Mouse (Mus musculus): ENCODE results near the gene Kifc3. TPM values are rescaled to one million over a fixed set of nuclear protein-coding genes. Genes with fewer than 3 reads are reported as not detected.

Kifc3 gene
- polyA plus RNA-seq, 1 experiment from 2014 or later = 22.0 TPM

GRCm38 (mm10) chr8:95185891-95186513 is 16.6 kb downstream of the Kifc3 start:
- DNase-seq (ENCODE audit: low spot score) (no peak), ATAC-seq (ENCODE audit: low FRiP score) (no peak)
- H3K4me3 ChIP-seq (replicated peaks; ENCODE audit: low read length) = no peak overlapping the region
- H3K9ac ChIP-seq = no peak overlapping the region
- no peak overlapping the region for H3K27ac ChIP-seq
- H3K36me3 ChIP-seq (replicated peaks; ENCODE audit: control insufficient read depth, insufficient read depth) = no peaks in the 10 kb centered on the region
- no peaks in the 10 kb centered on the region for H3K27me3 ChIP-seq (ENCODE audit: control insufficient read depth, insufficient read depth, low read length)
- H3K9me3 ChIP-seq (ENCODE audit: control insufficient read depth, low read length) = no peaks in the 10 kb centered on the region
- no peaks in the 10 kb centered on the region for H3K4me1 ChIP-seq (replicated peaks; ENCODE audit: control insufficient read depth, insufficient read depth, low read length)
- WGBS = 81% methylated on average over 7 of the region's 7 CpGs
- no peak overlapping the region for H3K4me2 ChIP-seq (replicated peaks)

- Histone ChIP-seq H3K36me3 (replicated peaks; ENCODE audit: control insufficient read depth, insufficient read depth) (no peaks in the 10 kb centered on the region), H3K9ac (no peak overlapping the region), H3K27ac (no peak overlapping the region), H3K4me2 (replicated peaks) (no peak overlapping the region), H3K27me3 (ENCODE audit: control insufficient read depth, insufficient read depth, low read length) (no peaks in the 10 kb centered on the region), H3K4me1 (replicated peaks; ENCODE audit: control insufficient read depth, insufficient read depth, low read length) (no peaks in the 10 kb centered on the region), H3K9me3 (ENCODE audit: control insufficient read depth, low read length) (no peaks in the 10 kb centered on the region), H3K4me3 (replicated peaks; ENCODE audit: low read length) (no peak overlapping the region)
- DNase-seq (ENCODE audit: low spot score) (no peak), ATAC-seq (ENCODE audit: low FRiP score) (no peak)
- 45% methylated on average over 10 of the region's 10 CpGs for WGBS
Measured at GRCm38 (mm10) chr8:95185104-95185503, 17.5 kb downstream of the Kifc3 start.

- whole genome bisulfite sequencing = 81% methylated on average over 12 of the region's 12 CpGs
- no peak overlapping the region for H3K9ac ChIP-seq
Measured at GRCm38 (mm10) chr8:95184171-95184570, 18.4 kb downstream of the Kifc3 start.

GRCm38 (mm10) chr8:95181850-95182249 is 20.8 kb downstream of the Kifc3 start:
- Histone ChIP-seq H3K9me3 (ENCODE audit: control insufficient read depth, low read length) (no peaks in the 10 kb centered on the region), H3K4me2 (replicated peaks) (no peak overlapping the region), H3K9ac (no peak overlapping the region), H3K4me3 (replicated peaks; ENCODE audit: low read length) (no peak overlapping the region), H3K4me1 (replicated peaks; ENCODE audit: control insufficient read depth, insufficient read depth, low read length) (no peaks in the 10 kb centered on the region), H3K27ac (no peak overlapping the region), H3K36me3 (replicated peaks; ENCODE audit: control insufficient read depth, insufficient read depth) (no peaks in the 10 kb centered on the region), H3K27me3 (ENCODE audit: control insufficient read depth, insufficient read depth, low read length) (no peaks in the 10 kb centered on the region)
- WGBS = 69% methylated on average over 7 of the region's 7 CpGs
- no peak for DNase-seq (ENCODE audit: low spot score)
- no peak for ATAC-seq (ENCODE audit: low FRiP score)

More at GRCm38 (mm10) chr8:95184171-95184570, 18.4 kb downstream of the Kifc3 start:
- Histone ChIP-seq H3K27ac (no peak overlapping the region), H3K36me3 (replicated peaks; ENCODE audit: control insufficient read depth, insufficient read depth) (no peaks in the 10 kb centered on the region), H3K4me3 (replicated peaks; ENCODE audit: low read length) (no peak overlapping the region), H3K9me3 (ENCODE audit: control insufficient read depth, low read length) (no peaks in the 10 kb centered on the region), H3K27me3 (ENCODE audit: control insufficient read depth, insufficient read depth, low read length) (no peaks in the 10 kb centered on the region), H3K4me1 (replicated peaks; ENCODE audit: control insufficient read depth, insufficient read depth, low read length) (no peaks in the 10 kb centered on the region), H3K4me2 (replicated peaks) (no peak overlapping the region)
- DNase-seq (ENCODE audit: low spot score) (no peak), ATAC-seq (ENCODE audit: low FRiP score) (no peak)

- Histone ChIP-seq H3K4me3 (replicated peaks; ENCODE audit: low read length) (no peak overlapping the region), H3K4me1 (replicated peaks; ENCODE audit: control insufficient read depth, insufficient read depth, low read length) (peaks cover 17% of the 10 kb centered on the region), H3K27ac (0 out of 2 replicates have a peak overlapping the region, but pooled peaks have one; percentile 5), H3K9ac (no peak overlapping the region), H3K4me2 (replicated peaks) (no peak overlapping the region), H3K27me3 (ENCODE audit: control insufficient read depth, insufficient read depth, low read length) (no peaks in the 10 kb centered on the region), H3K9me3 (ENCODE audit: control insufficient read depth, low read length) (no peaks in the 10 kb centered on the region), H3K36me3 (replicated peaks; ENCODE audit: control insufficient read depth, insufficient read depth) (no peaks in the 10 kb centered on the region)
- 66% methylated on average over 4 of the region's 4 CpGs for WGBS
- DNase-seq (ENCODE audit: low spot score) (no peak), ATAC-seq (ENCODE audit: low FRiP score) (no peak)
Measured at GRCm38 (mm10) chr8:95178191-95178590, 24.4 kb downstream of the Kifc3 start.

- Histone ChIP-seq H3K4me1 (replicated peaks; ENCODE audit: control insufficient read depth, insufficient read depth, low read length) (peaks cover 17% of the 10 kb centered on the region), H3K27me3 (ENCODE audit: control insufficient read depth, insufficient read depth, low read length) (no peaks in the 10 kb centered on the region), H3K4me2 (replicated peaks) (no peak overlapping the region), H3K9me3 (ENCODE audit: control insufficient read depth, low read length) (no peaks in the 10 kb centered on the region), H3K27ac (peak overlapping the region; percentile 94), H3K9ac (no peak overlapping the region), H3K36me3 (replicated peaks; ENCODE audit: control insufficient read depth, insufficient read depth) (no peaks in the 10 kb centered on the region), H3K4me3 (replicated peaks; ENCODE audit: low read length) (no peak overlapping the region)
- no peak for ATAC-seq (ENCODE audit: low FRiP score)
- 93% methylated on average over 6 of the region's 6 CpGs for WGBS
- DNase-seq (ENCODE audit: low spot score) = no peak
Measured at GRCm38 (mm10) chr8:95176985-95177384, 25.6 kb downstream of the Kifc3 start.

GRCm38 (mm10) chr8:95175808-95176207 is 26.8 kb downstream of the Kifc3 start:
- peak overlapping the region; percentile 50; the same call in 1 of the 2 replicates for H3K9ac ChIP-seq
- peak overlapping the region; percentile 94 for H3K27ac ChIP-seq
- 18% methylated on average over 18 of the region's 18 CpGs for WGBS
- H3K27me3 ChIP-seq (ENCODE audit: control insufficient read depth, insufficient read depth, low read length) = no peaks in the 10 kb centered on the region
- DNase-seq (ENCODE audit: low spot score) (peak; percentile 77), ATAC-seq (ENCODE audit: low FRiP score) (peak; percentile 91)
- no peaks in the 10 kb centered on the region for H3K9me3 ChIP-seq (ENCODE audit: control insufficient read depth, low read length)
- peaks cover 17% of the 10 kb centered on the region for H3K4me1 ChIP-seq (replicated peaks; ENCODE audit: control insufficient read depth, insufficient read depth, low read length)
- H3K4me3 ChIP-seq (replicated peaks; ENCODE audit: low read length) = no peak overlapping the region
- no peaks in the 10 kb centered on the region for H3K36me3 ChIP-seq (replicated peaks; ENCODE audit: control insufficient read depth, insufficient read depth)
- peak overlapping the region; percentile 31 for H3K4me2 ChIP-seq (replicated peaks)

- DNase-seq (ENCODE audit: low spot score) (peak; percentile 73), ATAC-seq (ENCODE audit: low FRiP score) (peak; percentile 46)
- 27% methylated on average over 5 of the region's 5 CpGs for WGBS
- H3K4me3 ChIP-seq (replicated peaks; ENCODE audit: low read length) = no peak overlapping the region
- H3K27ac ChIP-seq = peak overlapping the region; percentile 94
- no peaks in the 10 kb centered on the region for H3K36me3 ChIP-seq (replicated peaks; ENCODE audit: control insufficient read depth, insufficient read depth)
- H3K4me1 ChIP-seq (replicated peaks; ENCODE audit: control insufficient read depth, insufficient read depth, low read length) = peaks cover 17% of the 10 kb centered on the region
- no peaks in the 10 kb centered on the region for H3K9me3 ChIP-seq (ENCODE audit: control insufficient read depth, low read length)
- peak overlapping the region; percentile 31 for H3K4me2 ChIP-seq (replicated peaks)
- H3K27me3 ChIP-seq (ENCODE audit: control insufficient read depth, insufficient read depth, low read length) = no peaks in the 10 kb centered on the region
- H3K9ac ChIP-seq = peak overlapping the region; percentile 50; the same call in 1 of the 2 replicates
Measured at GRCm38 (mm10) chr8:95175306-95175705, 27.3 kb downstream of the Kifc3 start.

- Histone ChIP-seq H3K36me3 (replicated peaks; ENCODE audit: control insufficient read depth, insufficient read depth) (no peaks in the 10 kb centered on the region), H3K4me2 (replicated peaks) (no peak overlapping the region), H3K4me1 (replicated peaks; ENCODE audit: control insufficient read depth, insufficient read depth, low read length) (peaks cover 17% of the 10 kb centered on the region), H3K27ac (0 out of 2 replicates have a peak overlapping the region, but pooled peaks have one; percentile 20), H3K27me3 (ENCODE audit: control insufficient read depth, insufficient read depth, low read length) (no peaks in the 10 kb centered on the region), H3K4me3 (replicated peaks; ENCODE audit: low read length) (no peak overlapping the region), H3K9ac (no peak overlapping the region), H3K9me3 (ENCODE audit: control insufficient read depth, low read length) (no peaks in the 10 kb centered on the region)
- 63% methylated on average over 5 of the region's 5 CpGs for WGBS
- ATAC-seq (ENCODE audit: low FRiP score) (no peak), DNase-seq (ENCODE audit: low spot score) (no peak)
Measured at GRCm38 (mm10) chr8:95172433-95172832, 30.2 kb downstream of the Kifc3 start.

Measured in hindbrain, embryonic 14.5 days (tissue).